Mouse (Mus musculus): ENCODE results near the gene Scd2.

DNA sequence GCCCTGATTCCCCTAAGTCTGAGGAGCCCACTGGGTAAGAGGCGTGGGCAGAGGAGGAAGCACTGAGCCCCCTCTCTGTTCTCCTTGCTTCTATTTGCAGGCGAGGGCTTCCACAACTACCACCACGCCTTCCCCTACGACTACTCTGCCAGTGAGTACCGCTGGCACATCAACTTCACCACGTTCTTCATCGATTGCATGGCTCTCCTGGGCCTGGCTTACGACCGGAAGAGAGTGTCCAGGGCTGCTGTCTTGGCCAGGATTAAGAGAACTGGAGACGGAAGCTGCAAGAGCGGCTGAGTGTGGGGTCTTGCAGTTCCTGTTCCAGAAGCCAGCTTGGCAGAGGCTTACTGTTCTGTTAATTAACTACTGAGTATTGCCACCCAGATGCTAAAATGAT is 9.4 kb downstream of the Scd2 start:
- TF ChIP-seq CTCF (IDR thresholded peaks at IDR 0.05; ENCODE audit: extremely low read depth, insufficient read depth, low read length) = no peak
- 0 out of 2 replicates have a peak, but pooled peaks have one; percentile 23 for TF ChIP-seq POLR2A (IDR thresholded peaks at IDR 0.05; ENCODE audit: extremely low read depth, insufficient read depth, low read length)
